Mouse (Mus musculus) thymus, adult 2 months (tissue): ENCODE results near the gene Taf6l.

Source experiments
- CTCF ChIP-seq: fragments of 200-500 bp; IDR thresholded peaks from 2 replicates; pipeline ENCODE4 v1.5.1; 2012; ENCODE audit warnings: mild to moderate bottlenecking, control low read depth, low read length, moderate library complexity, borderline replicate concordance; ENCODE audit not compliant: control insufficient read depth, poor library complexity, insufficient read depth; ENCODE audit errors: extremely low read depth
- POLR2A ChIP-seq: fragments of 200-500 bp; IDR thresholded peaks from 2 replicates; pipeline ENCODE4 v1.6.1; 2012; ENCODE audit warnings: mild to moderate bottlenecking, low read length, control low read depth, moderate library complexity; ENCODE audit not compliant: control insufficient read depth, poor library complexity, insufficient read depth; ENCODE audit errors: extremely low read depth

DNA sequence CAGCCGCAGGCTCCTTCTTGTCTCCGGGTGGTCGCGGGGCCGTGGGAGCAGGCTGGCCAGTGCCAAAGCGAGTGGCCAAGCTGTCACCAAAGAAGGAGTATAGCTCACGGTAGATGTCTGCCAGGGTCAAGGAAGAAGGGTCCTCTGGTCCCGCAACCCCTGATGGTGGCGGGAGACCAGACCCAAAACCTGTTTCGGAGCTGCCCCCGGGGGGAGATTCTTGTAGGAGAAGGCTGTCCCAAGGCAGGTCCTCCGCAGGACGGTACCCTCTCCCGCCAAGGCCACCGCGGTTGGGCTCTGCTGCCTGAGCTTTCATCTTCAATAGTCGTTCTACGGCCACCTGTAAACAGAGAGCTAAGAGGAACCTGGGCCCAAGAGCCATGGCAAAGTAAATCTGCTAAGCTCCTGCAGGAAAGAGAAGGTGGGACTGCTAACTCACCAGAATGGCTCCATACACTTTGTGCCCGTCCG lies 11.2 kb downstream of the Taf6l start:
- TF ChIP-seq CTCF (no peak), POLR2A (no peak)
